Mouse (Mus musculus): Measurements from ENCODE around the gene Zbtb16.
A peak's percentile ranks its signal among the peaks of the same experiment; 100 is the strongest.

Gene Zbtb16

GRCm38 (mm10) chr9:48835631-48836565 is at the start of gene Zbtb16:
Gene Zbtb16 (minus strand): TSS chr9:48836222.
- no peak for DNase-seq (ENCODE audit: low read depth)

GRCm38 (mm10) chr9:48872896-48873295 is 36.9 kb upstream of the Zbtb16 start:
- no peak for DNase-seq (ENCODE audit: low read depth)

- no peak for DNase-seq (ENCODE audit: low read depth)
These were observed 30.6 kb upstream of the Zbtb16 start for GRCm38 (mm10) chr9:48866523-48867121.

- no peak for DNase-seq (ENCODE audit: low read depth)
These were observed 29.2 kb upstream of the Zbtb16 start for GRCm38 (mm10) chr9:48865235-48865634.

- DNase-seq (ENCODE audit: low read depth) = no peak
These were observed 25.5 kb upstream of the Zbtb16 start for GRCm38 (mm10) chr9:48861481-48861880.

GRCm38 (mm10) chr9:48860526-48860845 is 24.5 kb upstream of the Zbtb16 start:
- DNase-seq (ENCODE audit: low read depth) = peak; percentile 56

- no peak for DNase-seq (ENCODE audit: low read depth)
These were observed 24.0 kb upstream of the Zbtb16 start for GRCm38 (mm10) chr9:48859828-48860525.

- no peak for DNase-seq (ENCODE audit: low read depth)
These were observed 21.9 kb upstream of the Zbtb16 start for GRCm38 (mm10) chr9:48857944-48858343.

GRCm38 (mm10) chr9:48856240-48856639 is 20.2 kb upstream of the Zbtb16 start:
- no peak for DNase-seq (ENCODE audit: low read depth)

GRCm38 (mm10) chr9:48849531-48849930 is 13.5 kb upstream of the Zbtb16 start:
- no peak for DNase-seq (ENCODE audit: low read depth)

- no peak for DNase-seq (ENCODE audit: low read depth)
These were observed 3.5 kb upstream of the Zbtb16 start for GRCm38 (mm10) chr9:48839568-48839967.

GRCm38 (mm10) chr9:48838346-48838745 is 2.3 kb upstream of the Zbtb16 start:
- DNase-seq (ENCODE audit: low read depth) = no peak

GRCm38 (mm10) chr9:48837181-48837580 is 1.2 kb upstream of the Zbtb16 start:
- DNase-seq (ENCODE audit: low read depth) = no peak

GRCm38 (mm10) chr9:48836566-48836930 is 526 bp upstream of the Zbtb16 start:
- DNase-seq (ENCODE audit: low read depth) = no peak

- DNase-seq (ENCODE audit: low read depth) = no peak
These were observed 1.2 kb downstream of the Zbtb16 start for GRCm38 (mm10) chr9:48834541-48835411.

GRCm38 (mm10) chr9:48834006-48834405 is 2.0 kb downstream of the Zbtb16 start:
- no peak for DNase-seq (ENCODE audit: low read depth)

- no peak for DNase-seq (ENCODE audit: low read depth)
These were observed 2.5 kb downstream of the Zbtb16 start for GRCm38 (mm10) chr9:48833493-48833892.

- DNase-seq (ENCODE audit: low read depth) = no peak
These were observed 3.4 kb downstream of the Zbtb16 start for GRCm38 (mm10) chr9:48832473-48833100.

GRCm38 (mm10) chr9:48831560-48832460 is 4.2 kb downstream of the Zbtb16 start:
- DNase-seq (ENCODE audit: low read depth) = no peak

- no peak for DNase-seq (ENCODE audit: low read depth)
These were observed 7.2 kb downstream of the Zbtb16 start for GRCm38 (mm10) chr9:48828839-48829238.

All from c-Kit-positive CD71-negative TER-119-negative erythroid progenitor cells, embryonic 14.5 days (primary cell).